Comparison of ENCODE assay signal across 8 mouse cellular contexts in the genomic region with DNA sequence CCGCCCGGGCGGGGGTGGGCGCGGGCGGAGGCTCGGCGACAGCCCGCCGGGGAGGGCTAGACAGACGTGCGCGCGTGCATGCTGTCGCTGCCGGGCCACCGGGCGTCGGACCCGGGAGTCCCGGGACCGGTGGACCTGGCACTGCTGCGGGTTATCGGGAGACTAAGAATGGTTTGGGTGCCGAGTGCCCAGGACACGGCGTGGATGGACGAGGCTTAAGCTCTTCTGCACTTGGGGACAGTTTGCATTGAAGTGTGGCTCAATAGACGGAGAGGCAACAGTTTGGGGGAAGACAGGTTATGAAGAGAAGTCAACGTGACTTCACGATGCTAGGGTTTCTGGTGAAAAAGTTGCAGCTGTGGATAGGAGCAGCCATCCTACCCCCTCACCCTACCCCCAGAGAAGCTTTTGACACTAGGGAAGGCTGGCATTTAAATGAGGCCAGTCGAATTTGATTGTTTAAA. TPM values are rescaled to one million over a fixed set of nuclear protein-coding genes. Genes with fewer than 3 reads are reported as not detected.
DNase-seq lines count a peak whose midpoint lies in the region; ATAC-seq and TF ChIP-seq lines count a peak whose summit lies in the region.

No protein-coding gene starts in this region.

- peaks cover 15% of the 10 kb centered on the region for H3K27me3 ChIP-seq in erythroblast, embryonic 14.5 days (ENCODE audit: control insufficient read depth)
- no peaks in the 10 kb centered on the region for H3K27me3 ChIP-seq in intestine, postnatal 0 days (replicated peaks; ENCODE audit: control insufficient read depth, insufficient read depth, low read length)
- H3K27me3 ChIP-seq in myocyte (ENCODE audit: control insufficient read depth, insufficient read depth, insufficient read length), result no peaks in the 10 kb centered on the region

- WGBS in intestine, postnatal 0 days, result under 1% methylated on average over 32 of the region's 32 CpGs

- peak overlapping the region; percentile 68 for H3K27ac ChIP-seq in intestine, postnatal 0 days (ENCODE audit: low read depth, low read length)

- peak overlapping the region; percentile 91 for H3ac ChIP-seq in myocyte (ENCODE audit: control insufficient read depth, insufficient read length)

- peak overlapping the region; percentile 70 for H3K4me3 ChIP-seq in erythroblast, embryonic 14.5 days (replicated peaks)
- peak overlapping the region; percentile 74 for H3K4me3 ChIP-seq in intestine, postnatal 0 days (ENCODE audit: low read depth, low read length)
- H3K4me3 ChIP-seq in myocyte, result peak overlapping the region; percentile 30

- TF ChIP-seq CTCF in intestine, postnatal 0 days (IDR thresholded peaks at IDR 0.05; ENCODE audit: low read depth), result no peak

- TF ChIP-seq POLR2A in myocyte (IDR thresholded peaks at IDR 0.05; ENCODE audit: insufficient read length, low read depth), result no peak

- H3K9ac ChIP-seq in intestine, postnatal 0 days (ENCODE audit: low read depth, low read length), result peak overlapping the region; percentile 67

- peak overlapping the region; percentile 99 for H3K4me2 ChIP-seq in intestine, postnatal 0 days (replicated peaks; ENCODE audit: low read depth)
- peak overlapping the region; percentile 86 for H3K4me2 ChIP-seq in myocyte (ENCODE audit: low read depth)

- peaks cover 4% of the 10 kb centered on the region for H3K79me2 ChIP-seq in myocyte (ENCODE audit: control insufficient read depth, insufficient read depth)

- no peaks in the 10 kb centered on the region for H3K9me3 ChIP-seq in erythroblast, embryonic 14.5 days (ENCODE audit: control insufficient read depth, low read length)
- no peaks in the 10 kb centered on the region for H3K9me3 ChIP-seq in intestine, postnatal 0 days (ENCODE audit: control insufficient read depth)

- peak; percentile 16 for DNase-seq in cerebellum, adult 9-10 months
- DNase-seq in cerebellum, adult 11 months, result no peak
- peak; percentile 32 for DNase-seq in retina, embryonic 14.5 days (ENCODE audit: low spot score)
- DNase-seq in retina, postnatal 1 day, result no peak
- DNase-seq in gastrocnemius, postnatal 10 days, result no peak

- ATAC-seq in intestine, postnatal 0 days, result no peak

- peaks cover 6% of the 10 kb centered on the region for H3K36me3 ChIP-seq in erythroblast, embryonic 14.5 days (ENCODE audit: control insufficient read depth)
- no peaks in the 10 kb centered on the region for H3K36me3 ChIP-seq in intestine, postnatal 0 days (ENCODE audit: control insufficient read depth, insufficient read depth)
- no peaks in the 10 kb centered on the region for H3K36me3 ChIP-seq in myocyte (ENCODE audit: control insufficient read depth, insufficient read depth)

- peaks cover 51% of the 10 kb centered on the region for H3K4me1 ChIP-seq in erythroblast, embryonic 14.5 days (ENCODE audit: control insufficient read depth)
- no peaks in the 10 kb centered on the region for H3K4me1 ChIP-seq in intestine, postnatal 0 days (replicated peaks; ENCODE audit: control insufficient read depth, insufficient read depth, low read length)

TF ChIP-seq in myocyte, 11 proteins besides CTCF, POLR2A, EP300 and RAD21:
- TF ChIP-seq REST (IDR thresholded peaks at IDR 0.05; ENCODE audit: insufficient read depth, insufficient read length) (no peak), TCF12 (IDR thresholded peaks at IDR 0.05; ENCODE audit: insufficient read depth, poor library complexity, severe bottlenecking) (no peak), CEBPB (IDR thresholded peaks at IDR 0.05; ENCODE audit: insufficient read depth, poor library complexity, severe bottlenecking) (no peak), MYOD1 (IDR thresholded peaks at IDR 0.05; ENCODE audit: control insufficient read depth in 1 of 3, insufficient read length in 2 of 3, low read depth in 2 of 3) (peak in 1 of 3 experiments; percentile 31), MYOG (IDR thresholded peaks at IDR 0.05; ENCODE audit: control insufficient read depth in 1 of 3, insufficient read depth in 1 of 3, insufficient read length in 2 of 3, low read depth in 2 of 3) (no peak), E2F4 (IDR thresholded peaks at IDR 0.05; ENCODE audit: insufficient read depth) (no peak), SRF (IDR thresholded peaks at IDR 0.05; ENCODE audit: control insufficient read depth, insufficient read length, low read depth) (no peak)

RNA-seq across cellular contexts. Expression of a gene that starts 1.3 kb away (rescaled TPM):
- polyA plus RNA-seq in erythroblast, embryonic 14.5 days (2012), result 0.60 and 0.78 TPM in 2 replicates
- 8.1 and 8.2 TPM in 2 replicates for polyA plus RNA-seq in intestine, postnatal 0 days (2015; fragmentation: Nextera tagmentation; extraction: Ambion mirVana)
- polyA plus RNA-seq in myocyte (2012; fragmentation: generic; extraction: Trizol), result 16.9 TPM
- 1 to 10 TPM; 7.1 to 8.4 TPM for total RNA-seq in gastrocnemius, postnatal 10 days (2021)

Comparison
In these comparisons a context has a peak if more than half of its experiments do, and no peak if none do; other contexts are left out.
1. DNase-seq: peak in cerebellum, adult 9-10 months (single experiment) and retina, embryonic 14.5 days (single experiment); none in cerebellum, adult 11 months (single experiment), retina, postnatal 1 day (single experiment) and gastrocnemius, postnatal 10 days (single experiment).
2. Peak in every context shown above with its lines, with median percentiles within 50 percentile points of each other: H3K4me3 ChIP-seq.